Mouse (Mus musculus): Measurements from ENCODE around the gene Pstk. TPM values are rescaled to one million over a fixed set of nuclear protein-coding genes. Genes with fewer than 3 reads are reported as not detected.
A peak's percentile ranks its signal among the peaks of the same experiment; 100 is the strongest.
"Not testable (repeated sequence)": the region's sequence is repeated elsewhere in the genome, so short reads cannot be mapped to it uniquely, and the experiment has no call there.

Pstk gene
- polyA plus RNA-seq, 1 experiment = 23.9 TPM

DNA sequence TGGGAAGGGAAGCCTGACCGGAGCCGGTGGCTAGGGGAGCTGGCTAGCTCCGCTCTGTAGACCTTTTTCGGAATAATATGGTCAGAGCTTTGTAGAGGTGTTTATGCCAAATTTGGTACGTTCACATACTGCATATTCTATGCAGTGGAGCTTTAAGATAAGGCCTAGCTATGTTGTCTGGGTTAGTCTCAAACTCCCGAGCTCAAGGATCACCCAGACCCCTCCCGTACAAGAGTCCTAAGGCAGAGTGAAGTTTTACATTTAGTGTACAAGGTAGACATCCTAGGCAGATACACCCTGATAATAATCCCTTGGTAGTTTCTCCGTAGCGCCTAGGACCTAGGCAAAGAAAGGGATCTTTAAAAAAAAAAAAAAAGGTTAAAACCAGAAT lies 524 bp downstream of the Pstk start:
- DNase-seq (ENCODE audit: low read depth in 1 of 2, low spot score in 2 of 2) = no peak
- TF ChIP-seq CTCF (IDR thresholded peaks at IDR 0.05; ENCODE audit: extremely low read depth, insufficient read depth, insufficient read length, insufficient replicate concordance) (no peak), POLR2A (IDR thresholded peaks at IDR 0.05; ENCODE audit: low read depth, low read length) (no peak)
- H3K4me1 ChIP-seq (ENCODE audit: control insufficient read depth, insufficient read depth, insufficient read length) = no peaks in the 10 kb centered on the region; the same call in 1 of the 2 replicates
- no peaks in the 10 kb centered on the region for H3K27me3 ChIP-seq (ENCODE audit: control insufficient read depth, insufficient read depth, low read length)
- peak overlapping the region; percentile 81 for H3K4me3 ChIP-seq (ENCODE audit: extremely low read depth, insufficient read depth, insufficient read length)
- WGBS = 14% methylated on average over 9 of the region's 9 CpGs
- H3K27ac ChIP-seq (ENCODE audit: insufficient read depth, low read length) = peak overlapping the region; percentile 82
- H3K36me3 ChIP-seq (ENCODE audit: control insufficient read depth, insufficient read depth, low read length) = no peaks in the 10 kb centered on the region

DNA sequence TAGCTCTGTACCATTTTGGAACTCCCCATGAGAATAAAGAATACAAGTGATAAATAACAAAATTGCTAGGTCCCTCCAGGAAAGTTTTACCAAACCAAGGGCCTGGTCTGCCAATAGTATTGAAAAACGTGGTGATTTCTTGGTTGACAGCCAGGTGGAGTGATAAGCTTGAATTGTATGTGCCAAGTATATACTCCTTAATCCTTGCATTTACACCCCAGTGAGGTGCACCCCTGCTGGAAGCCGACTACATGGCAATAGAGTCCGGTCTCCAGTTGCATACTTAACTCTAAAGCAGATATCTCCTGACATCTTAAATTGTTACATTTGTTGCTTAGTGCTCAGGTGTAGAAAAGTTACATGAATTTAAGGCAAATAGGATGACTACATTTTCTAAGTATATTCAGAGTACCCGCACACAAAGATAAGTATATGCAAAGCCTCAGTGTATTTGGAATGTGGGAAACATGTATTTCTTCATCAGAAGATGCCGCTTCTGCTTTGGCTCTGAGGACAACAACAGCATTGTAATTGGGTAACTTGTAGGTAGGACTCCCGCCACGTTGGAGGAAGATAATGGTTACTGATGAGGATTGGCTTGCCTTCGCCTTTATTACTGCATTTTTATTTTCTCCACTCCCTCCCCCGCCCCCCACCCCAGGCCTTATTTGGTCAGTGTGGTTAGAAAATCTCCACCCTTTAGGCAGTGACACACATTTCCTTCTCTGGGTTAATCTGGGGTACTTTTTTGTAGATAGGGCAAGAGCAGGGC lies 1.1 kb downstream of the Pstk start:
- TF ChIP-seq CTCF (IDR thresholded peaks at IDR 0.05; ENCODE audit: extremely low read depth, insufficient read depth, insufficient read length, insufficient replicate concordance) (no peak), POLR2A (IDR thresholded peaks at IDR 0.05; ENCODE audit: low read depth, low read length) (no peak)
- WGBS = 71% methylated on average over 9 of the region's 9 CpGs
- no peaks in the 10 kb centered on the region; the same call in 1 of the 2 replicates for H3K4me1 ChIP-seq (ENCODE audit: control insufficient read depth, insufficient read depth, insufficient read length)
- no peak overlapping the region for H3K4me3 ChIP-seq (ENCODE audit: extremely low read depth, insufficient read depth, insufficient read length)
- no peak overlapping the region for H3K27ac ChIP-seq (ENCODE audit: insufficient read depth, low read length)
- no peak for DNase-seq (ENCODE audit: low read depth in 1 of 2, low spot score in 2 of 2)
- no peaks in the 10 kb centered on the region for H3K27me3 ChIP-seq (ENCODE audit: control insufficient read depth, insufficient read depth, low read length)
- no peaks in the 10 kb centered on the region for H3K36me3 ChIP-seq (ENCODE audit: control insufficient read depth, insufficient read depth, low read length)

DNA sequence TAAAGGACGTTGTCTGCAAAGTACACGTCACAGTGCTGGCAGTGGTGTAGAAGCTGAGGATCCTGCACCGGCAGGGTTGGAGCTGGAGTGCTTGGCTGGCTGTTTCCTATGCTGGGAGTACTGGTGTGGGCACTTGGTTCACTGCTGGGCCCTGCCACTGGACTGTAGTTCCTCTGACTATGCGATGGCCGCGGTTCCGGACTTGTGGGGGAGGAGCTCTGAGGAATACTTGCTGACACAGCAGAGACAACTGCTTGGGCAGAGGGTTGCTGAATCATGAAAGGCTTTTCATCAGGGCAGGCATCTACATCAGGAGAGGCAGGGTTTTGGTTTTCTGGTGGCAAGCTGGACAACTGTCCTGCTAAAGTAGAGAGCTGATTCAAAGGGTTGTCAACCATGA lies 20.8 kb downstream of the Pstk start:
- 94% methylated on average over 7 of the region's 7 CpGs for WGBS
- DNase-seq (ENCODE audit: low read depth in 1 of 2, low spot score in 2 of 2) = not testable (repeated sequence)

DNA sequence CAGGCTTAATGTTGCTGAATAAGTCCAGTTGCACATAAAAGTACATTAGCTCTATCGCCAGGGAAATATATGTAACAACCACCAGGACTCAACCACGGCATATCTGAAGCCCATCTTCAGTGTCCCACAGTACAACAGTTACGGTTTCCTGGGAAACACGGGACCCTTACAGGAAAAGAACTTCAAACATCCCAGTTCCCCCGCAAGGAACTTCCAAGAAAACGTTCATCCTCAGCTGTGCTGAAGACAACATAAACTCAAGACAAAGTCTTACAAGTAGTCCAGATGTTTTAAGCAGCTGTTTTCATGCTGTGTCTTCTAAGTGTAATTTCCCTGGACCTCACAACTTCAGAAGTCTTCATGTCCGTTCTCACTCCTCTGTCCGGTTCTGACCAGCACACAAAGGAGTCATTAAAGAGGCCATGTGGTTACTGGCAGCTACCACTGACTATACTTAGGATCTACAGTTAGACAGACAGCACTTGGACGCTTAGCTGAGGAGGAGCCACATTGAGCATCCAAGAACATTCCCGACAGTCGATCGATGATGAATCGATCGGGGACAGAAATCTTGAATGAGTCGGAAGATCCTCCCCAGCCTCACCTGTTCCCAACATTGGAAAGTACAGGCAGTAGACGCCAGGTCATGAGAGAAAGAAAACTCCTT lies 38.5 kb downstream of the Pstk start:
- no peak for TF ChIP-seq POLR2A (IDR thresholded peaks at IDR 0.05; ENCODE audit: low read depth, low read length)
- no peak for TF ChIP-seq CTCF (IDR thresholded peaks at IDR 0.05; ENCODE audit: extremely low read depth, insufficient read depth, insufficient read length, insufficient replicate concordance)
- DNase-seq (ENCODE audit: low read depth in 1 of 2, low spot score in 2 of 2) = no peak
- whole genome bisulfite sequencing = 8% methylated on average over 16 of the region's 16 CpGs

More for the DNA sequence above, 20.8 kb downstream of the Pstk start:
- H3K27me3 ChIP-seq (ENCODE audit: control insufficient read depth, insufficient read depth, low read length); H3K4me1 ChIP-seq (ENCODE audit: control insufficient read depth, insufficient read depth, insufficient read length); H3K4me3 ChIP-seq (ENCODE audit: extremely low read depth, insufficient read depth, insufficient read length); H3K27ac ChIP-seq (ENCODE audit: insufficient read depth, low read length): not testable (repeated sequence)
- peaks cover 15% of the 10 kb centered on the region for H3K36me3 ChIP-seq (ENCODE audit: control insufficient read depth, insufficient read depth, low read length)

DNA sequence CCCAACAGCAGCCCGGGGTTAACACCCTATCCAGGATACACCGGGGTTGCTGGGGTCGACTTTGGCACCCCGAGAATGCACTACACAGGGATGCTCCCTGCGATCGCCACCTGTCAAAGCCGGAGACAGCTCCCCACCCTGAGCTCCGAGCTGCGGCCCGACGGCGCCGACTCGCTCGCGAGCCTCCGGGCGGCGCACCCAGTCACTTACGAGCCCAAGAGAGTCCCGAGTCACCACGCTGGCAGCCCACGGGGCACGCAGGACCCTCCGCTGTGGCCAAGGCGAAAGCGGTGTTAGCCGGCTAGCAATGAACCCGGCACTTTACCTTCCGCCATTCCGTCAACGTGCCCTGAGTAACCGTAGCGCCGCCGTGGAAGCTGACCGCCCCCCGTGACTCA lies 39.0 kb downstream of the Pstk start:
- peaks cover 7% of the 10 kb centered on the region for H3K4me1 ChIP-seq (ENCODE audit: control insufficient read depth, insufficient read depth, insufficient read length)
- WGBS = under 1% methylated on average over 38 of the region's 38 CpGs
- no peak for DNase-seq (ENCODE audit: low read depth in 1 of 2, low spot score in 2 of 2)
- H3K36me3 ChIP-seq (ENCODE audit: control insufficient read depth, insufficient read depth, low read length) = no peaks in the 10 kb centered on the region
- peak overlapping the region; percentile 86 for H3K4me3 ChIP-seq (ENCODE audit: extremely low read depth, insufficient read depth, insufficient read length)
- no peaks in the 10 kb centered on the region for H3K27me3 ChIP-seq (ENCODE audit: control insufficient read depth, insufficient read depth, low read length)
- TF ChIP-seq POLR2A (IDR thresholded peaks at IDR 0.05; ENCODE audit: low read depth, low read length) (no peak), CTCF (IDR thresholded peaks at IDR 0.05; ENCODE audit: extremely low read depth, insufficient read depth, insufficient read length, insufficient replicate concordance) (no peak)
- H3K27ac ChIP-seq (ENCODE audit: insufficient read depth, low read length) = peak overlapping the region; percentile 49; the same call in 1 of the 2 replicates

More for the DNA sequence above, 38.5 kb downstream of the Pstk start:
- Histone ChIP-seq H3K4me3 (ENCODE audit: extremely low read depth, insufficient read depth, insufficient read length) (peak overlapping the region; percentile 86), H3K4me1 (ENCODE audit: control insufficient read depth, insufficient read depth, insufficient read length) (peaks cover 7% of the 10 kb centered on the region), H3K27ac (ENCODE audit: insufficient read depth, low read length) (no peak overlapping the region; the same call in 1 of the 2 replicates), H3K36me3 (ENCODE audit: control insufficient read depth, insufficient read depth, low read length) (no peaks in the 10 kb centered on the region), H3K27me3 (ENCODE audit: control insufficient read depth, insufficient read depth, low read length) (no peaks in the 10 kb centered on the region)

DNA sequence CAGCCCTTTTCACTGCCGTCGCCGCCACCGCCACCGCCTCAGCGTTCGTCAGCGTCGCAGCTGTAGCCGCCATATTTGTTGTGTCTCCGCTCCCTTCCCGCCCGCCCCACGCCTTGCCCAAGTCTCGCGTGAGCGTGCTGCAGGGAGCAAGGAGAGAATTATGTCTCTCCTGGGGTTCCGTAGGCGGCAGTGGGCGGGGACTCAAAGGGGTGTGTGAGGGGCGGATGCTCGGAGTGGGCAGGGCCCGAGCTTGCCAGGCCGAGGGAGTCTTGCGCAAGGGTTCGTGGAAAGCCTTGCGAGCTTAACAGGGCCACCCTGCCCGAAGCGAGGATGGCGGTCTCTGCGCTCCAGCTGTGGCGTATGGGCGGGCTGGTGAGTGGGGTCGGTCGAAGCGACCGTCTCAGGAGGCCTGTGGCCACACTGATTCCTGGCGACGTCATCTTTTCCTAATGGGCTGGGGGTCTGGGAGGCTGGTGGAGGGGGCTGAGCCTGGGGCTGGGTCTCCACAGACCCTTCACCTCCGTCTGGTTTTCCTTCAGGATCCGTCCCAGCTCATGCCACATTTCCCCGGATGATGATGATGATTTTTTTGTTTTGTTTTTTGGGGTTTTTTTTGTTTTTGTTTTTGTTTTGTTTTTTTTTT lies 39.6 kb downstream of the Pstk start, which contains the start of the genes Ikzf5 and Acadsb:
Gene Ikzf5, minus strand, starts transcription at position 106 of the 643 bp plus-strand sequence.
Gene Acadsb, plus strand, starts transcription at position 186 of the 643 bp plus-strand sequence.
- no peak for TF ChIP-seq CTCF (IDR thresholded peaks at IDR 0.05; ENCODE audit: extremely low read depth, insufficient read depth, insufficient read length, insufficient replicate concordance)
- TF ChIP-seq POLR2A (IDR thresholded peaks at IDR 0.05; ENCODE audit: low read depth, low read length) = peak; percentile 8
- under 1% methylated on average over 42 of the region's 42 CpGs for WGBS
- Histone ChIP-seq H3K27me3 (ENCODE audit: control insufficient read depth, insufficient read depth, low read length) (no peaks in the 10 kb centered on the region), H3K36me3 (ENCODE audit: control insufficient read depth, insufficient read depth, low read length) (no peaks in the 10 kb centered on the region), H3K27ac (ENCODE audit: insufficient read depth, low read length) (peak within 1 kb of the TSS; percentile 49; the same call in 1 of the 2 replicates), H3K4me3 (ENCODE audit: extremely low read depth, insufficient read depth, insufficient read length) (peak within 1 kb of the TSS; percentile 86), H3K4me1 (ENCODE audit: control insufficient read depth, insufficient read depth, insufficient read length) (peaks cover 7% of the 10 kb centered on the region)
- peak; percentile 96 to 99 for DNase-seq (ENCODE audit: low read depth in 1 of 2, low spot score in 2 of 2)

Data from spleen, adult 2 months (tissue).